Mouse (Mus musculus): ENCODE results near the gene Nxph3.
"Not testable (repeated sequence)": the region's sequence is repeated elsewhere in the genome, so short reads cannot be mapped to it uniquely, and the experiment has no call there.

Nxph3 gene

DNA sequence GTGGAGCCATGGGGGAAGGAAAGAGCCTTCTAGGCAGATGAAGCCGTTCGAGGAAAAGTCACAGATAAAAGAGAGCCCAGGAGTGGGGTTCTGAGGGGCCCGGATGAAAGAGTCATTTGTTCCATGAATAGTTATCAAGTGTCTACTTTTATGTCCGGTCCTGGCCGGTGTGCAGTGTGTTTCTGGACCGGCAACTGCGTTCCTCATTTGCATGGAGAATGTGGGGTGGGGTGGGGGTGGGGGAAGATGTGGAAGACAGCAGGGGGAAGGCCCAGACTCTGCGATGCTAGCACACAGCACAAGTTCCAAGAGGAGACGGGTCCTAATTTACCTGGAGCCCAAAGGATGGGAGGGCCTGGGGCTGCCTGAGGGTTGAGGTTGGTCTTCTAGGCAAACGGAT, 4.9 kb upstream of the Nxph3 start:
- no peak for DNase-seq (ENCODE audit: low read depth, low spot score)

DNA sequence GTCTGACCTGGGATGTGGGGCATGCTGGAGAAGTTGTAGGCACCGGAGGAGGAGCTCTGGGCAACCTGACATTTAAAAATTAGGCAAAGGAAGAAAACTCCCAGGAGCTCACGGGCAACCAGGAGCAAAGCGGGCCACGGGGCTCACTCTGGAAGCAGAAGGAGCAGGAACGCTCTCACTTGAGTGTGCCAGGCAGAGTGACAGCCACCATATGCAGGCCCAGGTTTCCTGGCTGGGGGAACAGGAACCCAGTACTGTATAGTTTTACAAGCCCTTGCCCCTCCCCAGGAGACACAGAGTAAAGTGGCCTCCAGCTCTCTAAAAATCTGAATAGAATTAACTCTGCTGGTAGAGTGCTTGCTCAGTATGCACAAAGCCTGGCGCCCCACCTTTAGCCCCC, 2.8 kb upstream of the Nxph3 start:
- no peak for DNase-seq (ENCODE audit: low read depth, low spot score)

DNA sequence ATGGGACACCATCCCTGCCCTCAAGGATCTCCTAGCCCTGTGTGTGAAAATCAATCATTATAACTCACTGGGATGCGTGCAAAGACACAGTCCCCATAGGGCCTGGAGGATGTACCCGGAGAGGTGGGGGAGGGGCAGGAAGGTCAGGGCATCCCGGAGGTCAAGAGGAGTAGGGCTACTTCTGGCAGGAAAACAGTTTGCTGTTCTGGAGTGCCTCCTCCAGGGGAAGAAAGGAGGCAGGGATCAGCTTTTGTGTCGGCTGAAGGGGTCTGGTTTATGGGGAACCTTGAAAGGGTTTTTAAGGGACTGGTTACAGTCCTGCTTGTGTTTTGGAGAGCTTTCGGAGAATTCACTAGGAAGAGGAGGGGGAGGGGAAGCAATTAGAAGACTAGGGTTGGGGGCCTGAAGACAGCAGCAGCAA, 2.1 kb upstream of the Nxph3 start:
- DNase-seq (ENCODE audit: low read depth, low spot score), result no peak

DNA sequence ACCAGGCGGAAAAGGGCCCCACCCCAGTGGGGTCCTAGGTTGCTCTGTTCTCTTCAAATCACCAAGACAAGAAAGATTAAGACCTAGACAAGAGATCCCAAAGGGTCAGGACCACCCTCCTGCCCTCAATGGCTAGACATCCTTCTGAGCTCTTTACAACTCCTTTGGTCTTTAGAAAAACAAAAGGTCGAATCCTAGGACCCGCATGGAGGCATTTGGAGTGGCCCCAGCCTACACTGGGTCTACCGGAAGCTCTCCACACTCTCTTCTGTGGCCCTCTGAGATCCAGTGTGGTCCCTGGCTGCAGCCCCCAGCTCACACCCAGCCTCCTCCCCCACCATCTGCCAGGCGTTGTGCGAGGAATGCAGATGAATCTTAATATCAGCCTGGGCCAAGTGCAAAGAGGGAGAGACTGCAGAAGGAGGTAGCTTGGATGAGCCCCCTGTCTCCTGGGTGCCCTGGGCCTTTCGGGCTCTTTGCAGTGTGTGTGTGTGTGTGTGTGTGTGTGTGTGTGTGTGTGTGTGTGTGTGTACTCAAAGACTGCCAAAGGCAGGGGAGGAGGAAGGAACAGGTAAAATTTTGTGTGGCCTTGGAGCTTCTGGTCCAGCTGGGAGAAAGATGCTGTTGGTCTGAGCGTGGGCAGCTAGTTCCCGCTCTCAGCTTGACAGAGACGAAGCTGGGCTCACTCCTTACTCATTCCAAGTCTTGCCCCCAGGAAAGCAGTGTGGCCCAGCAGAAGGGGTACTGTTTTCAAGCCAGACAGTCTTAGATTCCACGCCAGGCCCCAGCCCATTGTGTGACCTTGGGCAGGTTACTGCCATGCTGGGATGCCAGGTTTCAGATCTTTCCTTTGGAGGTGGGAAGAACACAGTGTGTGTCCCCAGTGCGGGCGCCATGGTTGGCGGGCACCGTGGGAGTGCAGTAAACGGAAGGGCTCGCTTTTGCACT, 1.3 kb upstream of the Nxph3 start:
- no peak for DNase-seq (ENCODE audit: low read depth, low spot score)

DNA sequence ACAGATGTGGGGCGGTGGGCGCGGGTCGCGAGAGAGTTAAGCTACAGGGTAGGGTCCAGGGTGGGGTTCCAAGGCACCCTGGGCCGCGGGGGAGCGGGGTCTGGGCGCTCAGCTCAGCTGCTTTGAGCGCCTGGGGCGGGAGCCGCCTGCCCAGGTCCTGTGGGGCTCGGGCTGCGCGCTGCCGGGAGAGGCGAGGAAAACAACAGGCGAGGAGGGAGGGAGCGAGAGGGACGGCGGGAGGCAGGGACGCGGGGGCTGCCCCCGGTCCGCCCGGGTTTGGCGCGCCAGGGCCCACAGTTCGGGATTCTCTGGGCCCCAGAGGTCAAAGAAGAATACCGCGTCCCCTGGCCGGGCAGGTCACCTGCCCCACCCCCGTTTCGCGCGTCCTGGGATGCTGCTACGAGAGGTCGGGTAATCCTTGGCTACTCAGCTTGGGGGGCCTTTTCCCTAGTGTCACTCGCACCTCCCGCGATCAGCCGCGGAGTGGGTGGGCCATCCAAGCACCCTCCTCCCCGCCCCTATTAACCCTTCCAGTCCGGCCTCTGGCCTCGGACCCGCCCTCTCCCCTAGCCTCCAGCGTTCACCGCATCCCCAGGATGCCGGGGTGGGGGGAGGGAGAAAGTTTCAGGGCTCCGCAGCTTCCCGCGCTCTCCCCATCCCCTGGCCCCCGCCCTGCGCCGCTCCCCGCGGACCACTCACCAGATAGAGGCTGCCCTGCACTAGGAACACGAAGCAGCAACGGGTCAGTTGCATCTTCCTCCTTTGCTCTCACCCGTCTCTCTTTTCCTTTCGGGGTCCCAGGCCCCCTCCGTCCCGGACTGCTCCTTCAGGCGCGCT, 691 bp downstream of the Nxph3 start:
- no peak for DNase-seq (ENCODE audit: low read depth, low spot score)

DNA sequence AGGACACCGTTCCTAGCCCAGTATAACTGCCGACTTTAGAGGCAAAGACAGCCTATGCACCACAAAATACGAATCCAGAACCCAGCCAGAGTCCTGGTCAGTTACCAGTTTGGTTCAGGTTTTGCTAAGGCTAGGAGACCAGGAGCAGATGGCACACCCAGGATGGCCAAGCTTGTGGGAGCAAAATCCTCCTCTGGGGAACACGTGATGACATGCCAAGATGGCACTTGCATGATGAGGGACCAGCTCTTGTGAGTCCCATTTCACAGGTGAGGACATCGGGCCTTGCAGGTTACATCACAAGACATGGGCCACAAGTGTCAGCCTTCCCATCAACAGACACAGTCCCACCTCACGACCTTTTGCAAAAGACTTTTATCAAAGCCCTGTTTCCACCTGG, 2.0 kb downstream of the Nxph3 start:
- no peak for DNase-seq (ENCODE audit: low read depth, low spot score)

DNA sequence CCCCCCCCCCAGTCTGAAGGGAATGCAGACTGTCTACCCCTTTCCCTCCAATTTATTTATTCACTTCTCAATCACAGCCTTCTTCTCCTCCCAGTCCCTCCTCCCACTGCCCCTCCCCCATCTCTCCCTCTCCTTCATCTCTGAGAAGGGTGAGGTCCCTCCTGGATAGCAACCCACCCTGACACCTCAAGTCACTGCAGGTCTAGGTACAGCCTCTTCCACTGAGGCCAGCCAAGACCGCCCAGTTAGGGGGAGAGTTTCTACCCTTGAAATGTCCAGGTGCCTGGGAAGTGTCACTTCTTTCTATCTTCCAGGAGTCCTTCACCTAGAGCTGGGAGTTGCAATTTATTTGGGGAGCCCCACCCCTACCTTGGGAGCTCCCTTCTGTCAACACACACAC, 2.5 kb downstream of the Nxph3 start:
- no peak for DNase-seq (ENCODE audit: low read depth, low spot score)

DNA sequence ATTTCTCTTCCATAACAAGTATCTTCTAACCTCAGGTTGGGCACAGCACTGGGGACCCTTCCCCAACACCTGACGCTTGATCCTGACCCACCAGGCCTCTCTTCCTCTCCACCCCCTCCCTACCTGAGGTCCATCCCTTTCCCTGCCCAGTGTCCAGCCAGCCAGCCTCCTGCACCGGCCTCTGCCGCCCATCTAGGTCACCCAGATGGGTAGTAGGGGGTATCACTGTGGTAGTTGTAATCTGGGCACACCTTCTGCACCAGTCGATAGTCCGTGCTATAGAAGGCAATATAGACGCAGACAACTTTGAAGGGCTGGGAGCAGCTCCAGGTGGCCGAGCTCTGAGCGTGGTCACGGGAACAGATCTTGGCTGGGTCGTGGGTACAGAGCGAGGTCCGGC, 3.7 kb downstream of the Nxph3 start:
- DNase-seq (ENCODE audit: low read depth, low spot score), result no peak

DNA sequence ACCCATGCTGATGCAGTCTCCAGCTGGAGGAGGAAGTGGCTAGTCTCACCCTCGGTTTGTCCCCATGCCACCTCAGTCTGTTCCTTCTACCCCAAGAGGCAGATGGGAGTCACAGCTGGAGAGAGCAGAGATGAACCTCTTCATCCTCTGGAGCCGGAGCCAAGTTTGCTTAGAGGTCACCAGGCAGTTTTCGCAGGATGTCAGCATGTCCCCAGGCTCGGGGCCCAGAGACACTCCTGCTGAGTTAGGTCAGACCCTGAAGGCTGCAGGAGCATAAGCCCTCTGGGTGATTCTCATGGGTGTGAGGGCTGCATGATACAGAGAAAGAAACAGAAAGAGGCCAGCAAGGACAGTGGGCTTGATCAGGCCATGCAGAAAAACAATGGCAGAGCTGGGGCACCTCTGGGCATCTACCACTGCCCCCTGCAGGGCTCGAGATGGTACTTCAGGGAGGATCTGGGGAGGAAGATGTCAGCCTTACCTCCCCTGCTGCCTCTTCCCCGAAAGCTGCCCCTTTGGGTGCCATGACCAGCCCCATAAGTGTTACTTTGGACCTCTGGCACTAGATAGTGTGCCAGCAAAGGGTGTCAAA, 5.1 kb downstream of the Nxph3 start:
- no peak for DNase-seq (ENCODE audit: low read depth, low spot score)

DNA sequence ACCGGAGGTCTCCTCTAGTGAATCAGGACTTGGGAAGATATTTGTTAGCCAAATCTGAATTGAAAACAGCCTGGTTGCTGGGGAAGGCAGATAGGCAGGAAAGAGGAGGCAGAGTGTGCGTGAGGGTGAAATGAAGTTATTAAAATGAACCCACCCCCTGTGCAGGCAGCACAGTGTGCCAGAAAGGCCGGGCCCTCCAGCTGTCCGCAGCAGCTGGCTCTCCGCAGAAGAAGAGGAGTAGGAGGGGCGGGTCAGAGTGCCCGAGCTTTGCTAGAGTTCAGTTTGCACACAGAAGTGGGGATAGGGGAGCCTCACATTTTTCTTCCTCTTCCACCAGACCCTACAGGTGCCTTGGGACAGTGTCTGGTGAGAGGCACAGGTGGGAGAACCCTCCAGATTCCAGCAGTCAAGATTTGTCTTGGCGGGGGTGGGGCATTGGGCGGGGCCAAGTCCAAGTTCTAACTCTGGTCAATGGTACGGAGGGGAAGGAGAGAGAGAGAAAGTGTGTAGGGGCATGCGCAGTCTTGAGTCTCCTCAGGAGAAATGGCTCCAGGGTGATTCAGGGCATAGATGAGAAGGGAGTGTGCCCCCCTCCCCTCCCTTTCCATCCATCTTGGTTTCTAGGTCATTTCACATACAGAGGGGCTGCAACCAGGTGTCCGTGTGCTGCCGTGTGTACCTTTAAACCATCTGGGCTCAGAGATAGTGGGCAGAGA, 6.0 kb downstream of the Nxph3 start:
- DNase-seq (ENCODE audit: low read depth, low spot score), result no peak

DNA sequence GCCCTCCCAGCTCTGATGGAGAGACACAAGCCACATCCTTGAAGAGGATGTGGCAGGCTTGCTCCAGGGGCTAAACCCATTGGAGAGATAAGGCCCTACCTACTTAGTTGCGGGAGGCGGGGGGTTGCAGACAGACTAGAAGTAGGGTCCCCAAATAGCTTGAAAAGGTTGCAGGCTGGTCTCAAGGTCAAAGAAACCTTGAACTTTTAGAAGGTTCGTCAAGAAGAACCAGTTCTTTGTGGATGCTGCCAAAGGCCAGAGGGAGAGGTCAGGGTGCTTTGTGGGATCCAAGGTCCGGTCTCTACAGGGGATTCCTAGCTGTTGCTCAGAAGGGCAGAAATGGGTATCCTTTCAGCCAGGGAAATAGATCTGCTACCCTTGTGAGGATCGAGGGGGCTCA, 6.6 kb downstream of the Nxph3 start:
- DNase-seq (ENCODE audit: low read depth, low spot score), result no peak

DNA sequence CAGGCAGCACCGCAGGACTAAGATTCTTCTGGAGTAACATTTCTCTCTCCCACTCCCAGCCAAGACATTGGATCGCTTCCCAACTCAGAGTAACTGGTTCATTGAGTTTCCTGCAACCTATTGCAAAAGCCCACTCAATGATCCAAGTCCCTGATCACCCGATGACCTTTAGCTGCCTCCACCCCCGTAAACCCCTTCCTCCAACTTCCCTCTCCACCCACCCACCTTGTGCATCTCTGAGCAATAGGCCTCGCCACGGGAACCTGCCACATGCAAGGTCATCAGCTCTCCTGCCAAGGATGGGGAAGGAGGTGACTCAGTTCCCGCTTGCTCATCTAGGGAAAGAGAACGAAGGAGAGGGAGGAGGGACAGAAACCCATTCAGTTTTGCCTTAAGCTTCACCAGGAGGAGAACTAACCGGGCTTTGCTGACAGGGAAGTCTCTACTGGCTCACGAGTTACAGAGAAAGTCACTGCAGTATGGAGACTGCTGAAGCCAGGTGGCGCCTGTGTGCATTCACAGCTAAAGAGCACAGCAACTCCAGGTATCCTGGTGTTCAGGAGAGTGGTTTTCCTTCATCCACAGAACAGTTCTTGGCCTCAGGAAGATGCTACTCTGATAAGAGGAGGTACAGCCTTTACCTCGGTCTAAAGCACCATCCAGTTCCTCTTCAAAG, 7.2 kb downstream of the Nxph3 start:
- no peak for DNase-seq (ENCODE audit: low read depth, low spot score)

DNA sequence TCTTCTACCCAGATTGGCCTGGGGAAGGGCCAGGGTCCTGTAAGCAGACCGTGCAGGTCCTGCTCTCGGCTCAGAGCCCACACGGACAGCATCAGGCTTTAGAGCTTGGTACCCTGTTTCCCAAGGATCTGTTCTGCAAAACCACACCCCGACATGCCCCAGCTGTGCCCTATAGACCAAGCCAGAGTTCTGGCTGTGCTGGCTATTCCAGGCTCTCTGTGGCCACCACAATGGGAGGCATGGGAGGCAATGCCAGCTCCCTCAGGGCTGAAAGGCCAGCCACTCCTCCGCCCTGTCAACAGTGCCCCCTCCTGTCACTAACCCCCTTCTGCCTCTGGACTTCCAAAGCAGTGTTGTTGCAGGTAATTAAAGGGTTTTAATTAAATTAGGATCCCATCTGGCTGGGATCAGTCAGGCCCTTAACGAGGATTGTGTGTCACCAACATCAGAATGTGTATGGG, 10.1 kb downstream of the Nxph3 start:
- no peak for DNase-seq (ENCODE audit: low read depth, low spot score)

DNA sequence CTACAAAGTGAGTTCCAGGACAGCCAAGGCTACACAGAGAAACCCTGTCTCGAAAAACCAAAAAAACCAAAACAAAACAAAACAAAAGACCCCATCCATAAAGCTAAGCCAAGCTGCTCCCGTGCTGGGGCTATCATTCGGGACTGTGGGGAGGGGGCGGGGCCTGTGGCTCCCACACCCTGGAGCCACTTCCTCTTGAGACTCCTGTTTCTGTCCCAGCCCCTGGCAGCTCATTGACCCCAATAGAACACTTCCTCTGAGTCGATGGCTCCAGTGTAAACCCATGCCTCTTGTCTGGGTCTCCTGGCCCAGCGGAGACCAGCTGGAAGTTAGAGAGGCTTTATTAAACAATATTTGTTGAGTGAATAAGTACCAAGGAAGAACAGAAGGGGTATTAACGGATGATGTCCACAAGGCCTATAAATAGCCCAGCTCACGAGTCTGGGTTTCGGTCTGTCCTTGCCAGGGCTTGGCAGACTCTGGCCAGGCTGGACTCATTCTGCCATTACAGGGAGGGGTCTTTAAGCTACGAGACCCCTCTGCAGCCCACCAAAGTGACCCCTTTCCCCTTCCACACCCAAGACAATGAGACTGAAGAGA, 10.7 kb downstream of the Nxph3 start:
- DNase-seq (ENCODE audit: low read depth, low spot score), result no peak

DNA sequence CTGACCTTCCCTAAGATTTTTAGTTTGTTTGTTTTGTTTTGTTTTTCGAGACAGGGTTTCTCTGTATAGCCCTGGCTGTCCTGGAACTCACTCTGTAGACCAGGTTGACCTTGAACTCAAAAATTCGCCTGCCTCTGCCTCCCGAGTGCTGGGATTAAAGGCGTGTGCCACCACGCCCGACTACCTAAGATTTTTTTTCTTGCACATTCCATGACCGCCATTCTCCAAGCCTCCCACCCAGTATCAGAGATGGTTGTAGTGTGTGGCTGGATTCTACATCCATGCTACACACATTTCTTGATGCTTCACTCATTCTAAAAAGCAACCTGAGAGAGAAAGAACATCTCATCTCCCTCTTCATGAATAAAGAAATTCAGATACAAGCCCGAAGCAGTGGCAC, 12.5 kb downstream of the Nxph3 start:
- DNase-seq (ENCODE audit: low read depth, low spot score), result not testable (repeated sequence)

DNA sequence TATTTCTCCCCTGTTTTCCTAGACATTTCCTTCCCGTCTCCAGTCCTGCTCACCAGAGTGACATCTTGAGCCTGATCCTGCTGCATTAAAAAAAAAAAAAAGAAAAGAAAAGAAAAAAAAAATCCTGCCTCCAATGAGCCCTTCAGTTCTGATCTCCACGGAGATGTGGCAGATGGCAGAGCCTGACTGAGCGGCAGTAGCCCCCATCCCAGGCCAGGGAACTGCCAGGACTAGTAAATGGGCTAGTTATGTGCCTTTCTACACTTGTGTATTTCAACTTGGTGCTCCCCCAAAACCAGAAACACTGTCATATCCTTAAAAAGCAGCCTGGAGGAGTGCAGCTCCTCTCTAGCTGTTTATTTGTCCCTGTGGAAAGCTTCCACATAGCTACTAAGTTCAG, 13.5 kb downstream of the Nxph3 start:
- no peak for DNase-seq (ENCODE audit: low read depth, low spot score)

DNA sequence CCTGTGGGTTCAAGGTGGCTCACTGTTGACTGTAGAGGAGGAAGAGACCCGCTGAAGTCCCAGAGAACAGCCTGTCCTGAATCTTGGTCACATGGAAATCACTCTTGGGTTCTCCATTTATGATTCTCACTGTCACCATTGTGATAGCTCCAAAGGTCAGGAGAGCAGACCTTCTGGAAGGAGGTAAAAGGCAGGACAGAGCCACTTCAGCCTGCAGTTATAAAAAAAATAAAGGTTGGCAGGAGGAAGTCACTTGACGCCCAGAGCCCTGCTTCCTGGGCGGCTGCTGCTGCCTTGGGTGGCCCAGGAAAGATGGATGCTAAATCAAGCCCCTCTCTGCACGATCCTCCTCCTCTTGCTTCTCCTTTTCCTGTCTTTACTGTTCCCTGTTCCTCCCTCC, 14.0 kb downstream of the Nxph3 start:
- DNase-seq (ENCODE audit: low read depth, low spot score), result no peak

DNA sequence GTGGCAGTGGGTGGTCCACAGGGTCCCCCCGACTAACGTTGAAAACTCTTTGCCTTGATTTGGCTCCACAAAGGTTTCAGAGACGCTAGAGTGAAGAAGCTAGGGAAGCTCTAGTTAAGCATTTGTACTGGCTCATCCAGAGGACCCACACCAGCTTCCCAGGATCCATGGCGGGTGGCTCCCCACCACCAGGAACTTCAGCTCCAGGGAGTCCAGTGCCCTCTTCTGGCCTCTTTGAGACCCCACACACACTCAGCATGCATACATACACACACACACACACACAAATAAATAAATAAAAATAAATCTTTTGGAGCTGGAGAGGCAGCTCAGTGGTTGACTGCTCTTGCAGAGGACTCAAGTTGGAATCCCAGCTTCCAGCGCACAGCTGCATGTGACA, 16.4 kb downstream of the Nxph3 start:
- no peak for DNase-seq (ENCODE audit: low read depth, low spot score)

DNA sequence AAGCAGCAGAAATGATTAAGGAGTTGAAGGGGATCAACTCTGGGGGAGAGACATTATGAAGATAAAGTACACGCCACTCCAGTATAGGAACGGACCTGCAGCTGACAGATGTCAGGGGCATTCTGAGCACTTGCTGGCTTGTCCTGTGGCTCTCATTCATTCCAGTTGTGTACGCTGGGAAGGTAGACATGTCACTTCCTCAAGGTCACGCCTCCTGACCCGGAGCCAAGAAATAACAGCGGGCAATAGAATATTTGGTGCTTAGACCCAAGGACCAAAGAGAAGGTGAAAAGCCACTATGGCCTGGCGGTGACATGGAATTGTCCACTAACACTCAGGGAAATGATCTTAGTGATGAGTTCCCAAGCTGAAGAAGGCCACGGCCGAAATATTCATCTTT, 18.5 kb downstream of the Nxph3 start:
- DNase-seq (ENCODE audit: low read depth, low spot score), result no peak

DNA sequence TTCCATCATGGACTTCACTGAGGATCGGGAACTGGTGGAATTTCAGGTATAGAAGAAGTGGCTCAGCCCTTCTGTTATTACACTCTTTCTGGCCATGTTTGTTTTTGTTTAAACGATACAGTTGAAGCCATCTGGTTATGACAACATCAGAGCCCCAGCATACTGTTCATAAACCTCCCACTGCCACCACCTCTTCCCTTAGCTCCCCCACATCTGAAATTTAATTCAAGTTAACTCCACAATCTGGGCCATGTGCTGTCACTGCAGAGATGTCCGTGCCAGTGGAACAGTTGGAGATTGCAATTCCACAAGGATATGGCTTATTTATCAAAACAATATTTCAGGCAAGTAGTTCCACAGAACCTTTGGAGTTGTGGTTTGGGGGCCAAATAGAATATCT, 20.0 kb downstream of the Nxph3 start:
- no peak for DNase-seq (ENCODE audit: low read depth, low spot score)

DNA sequence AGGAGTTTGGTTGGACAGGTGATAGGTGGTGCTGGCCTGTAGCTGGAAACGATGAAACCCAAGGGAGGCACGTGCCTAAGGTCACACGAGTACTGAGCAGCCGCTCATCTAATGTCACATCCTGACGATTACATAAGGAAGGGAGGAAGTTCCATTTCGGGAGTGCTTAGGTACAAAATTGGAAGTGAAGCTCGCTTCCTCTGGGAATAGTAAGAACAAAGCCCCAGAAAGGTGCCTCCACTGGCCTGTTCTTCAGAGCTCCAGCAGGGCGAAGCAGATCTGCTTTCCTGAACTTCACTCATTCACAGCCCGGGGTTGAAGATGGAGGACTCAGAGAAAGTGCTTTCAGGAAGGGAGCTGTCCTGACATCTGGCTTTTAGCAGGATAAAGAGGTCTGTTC, 20.4 kb downstream of the Nxph3 start:
- DNase-seq (ENCODE audit: low read depth, low spot score), result no peak

Data from c-Kit-negative CD71-positive TER-119-positive erythroid progenitor cells, embryonic 14.5 days (primary cell).